Mouse (Mus musculus) brain, embryonic 14.5 days (tissue): ENCODE results near the gene Sytl1.

Experiments used
- CTCF ChIP-seq: fragments of 200-500 bp; IDR thresholded peaks from 2 replicates; pipeline ENCODE4 v1.5.1; 2012; ENCODE audit warnings: inconsistent platforms, mild to moderate bottlenecking, moderate library complexity, borderline replicate concordance; ENCODE audit not compliant: insufficient read depth, insufficient read length; ENCODE audit errors: extremely low read depth
- POLR2A ChIP-seq: fragments of 200-500 bp; IDR thresholded peaks from 2 replicates; pipeline ENCODE4 v1.6.1; 2012; ENCODE audit warnings: mild to moderate bottlenecking, inconsistent platforms, borderline replicate concordance; ENCODE audit not compliant: poor library complexity, insufficient read depth, insufficient read length, severe bottlenecking; ENCODE audit errors: extremely low read depth

- TF ChIP-seq CTCF: no peak
- TF ChIP-seq POLR2A: no peak
Observed at GRCm38 (mm10) chr4:133270929-133271328, 8.0 kb upstream of the Sytl1 start.
